Mouse (Mus musculus) layer of hippocampus, postnatal 25 days (tissue): ENCODE measurements around the gene F11. TPM values are rescaled to one million over a fixed set of nuclear protein-coding genes. Genes with fewer than 3 reads are reported as not detected.

Source experiments
- DNase-seq, 2 experiments: peaks; one replicate each; pipeline ENCODE4 v3.0.0; 2022; ENCODE audit warnings: mixed read lengths in 2 of 2, low spot score in 1 of 2; ENCODE audit errors: extremely low spot score in 1 of 2
- total RNA-seq, 2 experiments: library from RNA; stranded (reverse); gene quantifications; 2 replicates each; pipeline ENCODE4 v1.2.3; 2021

Gene F11
- total RNA-seq, 2 experiments from 2014 or later = not detected

DNA sequence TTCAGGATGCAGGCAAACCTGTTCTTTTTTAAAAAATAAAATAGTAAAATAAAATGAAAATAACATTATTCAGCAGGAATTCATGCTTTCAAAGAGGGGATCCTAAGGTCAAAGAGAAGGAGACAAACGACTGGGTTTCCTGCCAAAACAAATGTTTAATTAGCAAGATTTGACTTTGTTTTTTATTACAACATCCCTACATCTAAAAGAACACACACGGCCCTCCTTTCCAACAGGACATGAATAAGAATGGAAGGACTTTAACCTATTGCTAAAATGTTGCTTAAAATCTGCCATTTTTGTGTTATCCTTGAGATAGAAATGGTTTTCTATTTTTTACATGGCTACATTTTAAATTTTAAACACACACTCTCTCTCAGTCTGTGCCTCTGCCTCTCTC, 8.7 kb downstream of the F11 start:
- DNase-seq = no peak

GRCm38 (mm10) chr8:45246307-45246706, 15.5 kb downstream of the F11 start:
- DNase-seq = no peak

DNA sequence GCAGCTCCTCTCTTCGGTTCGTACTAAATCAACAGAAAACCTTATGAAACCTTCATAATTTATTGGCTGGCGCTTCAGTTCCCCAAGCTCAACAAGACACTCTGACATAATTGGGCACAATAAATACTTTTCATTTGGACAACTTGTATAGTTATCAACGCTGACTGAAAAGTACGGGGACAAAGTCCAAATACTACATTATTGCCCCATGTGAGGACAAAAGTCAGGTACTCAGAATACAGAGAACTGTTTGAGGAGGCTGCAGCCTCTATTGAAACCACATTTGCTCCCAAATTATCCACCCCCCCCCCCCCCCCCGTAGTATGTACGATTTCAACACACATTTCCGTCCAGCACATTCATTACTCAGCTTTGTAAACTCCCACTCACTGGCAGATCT, 22.5 kb downstream of the F11 start:
- DNase-seq = no peak

GRCm38 (mm10) chr8:45238282-45238681, 23.5 kb downstream of the F11 start:
- peak in 1 of 2 experiments; percentile 22 for DNase-seq

DNA sequence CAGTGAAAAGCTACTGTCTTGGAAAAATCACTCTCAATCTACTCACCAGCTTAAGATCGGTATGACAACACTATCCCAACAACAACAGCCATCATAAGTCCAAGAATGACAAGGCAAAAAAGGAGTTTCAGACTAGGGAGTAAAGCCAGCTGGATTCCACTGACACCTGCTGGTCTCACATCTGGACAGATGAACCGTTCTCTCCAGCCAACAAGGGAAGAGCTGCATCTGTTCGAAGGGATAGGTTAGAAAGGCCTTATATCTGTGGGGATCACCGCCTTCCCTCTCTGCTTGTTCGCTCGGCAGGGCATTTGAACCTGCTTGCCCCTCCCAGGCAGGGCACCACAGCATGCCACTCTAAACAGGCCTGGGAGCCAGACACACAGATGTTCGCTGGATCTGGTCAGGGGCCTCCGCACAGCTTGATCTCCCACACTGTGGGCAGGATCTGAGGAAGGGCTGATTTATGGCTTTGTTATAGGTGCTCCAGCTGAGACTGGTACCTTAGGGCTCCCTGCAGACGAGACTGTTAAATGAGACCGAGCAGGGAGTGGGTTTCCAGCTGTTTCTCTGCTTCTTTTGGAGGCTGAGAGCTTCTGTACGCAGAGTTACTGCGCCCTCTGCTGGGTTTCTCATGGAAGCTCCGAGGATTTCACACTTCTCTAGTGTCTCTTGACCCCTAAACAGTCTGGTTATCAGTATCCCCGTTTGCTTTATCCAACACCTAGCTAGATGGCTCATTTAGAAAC, 25.5 kb downstream of the F11 start:
- peak; percentile 40 to 64 for DNase-seq

GRCm38 (mm10) chr8:45235228-45235627, 26.6 kb downstream of the F11 start:
- no peak for DNase-seq

GRCm38 (mm10) chr8:45233256-45233655, 28.6 kb downstream of the F11 start:
- no peak for DNase-seq

DNA sequence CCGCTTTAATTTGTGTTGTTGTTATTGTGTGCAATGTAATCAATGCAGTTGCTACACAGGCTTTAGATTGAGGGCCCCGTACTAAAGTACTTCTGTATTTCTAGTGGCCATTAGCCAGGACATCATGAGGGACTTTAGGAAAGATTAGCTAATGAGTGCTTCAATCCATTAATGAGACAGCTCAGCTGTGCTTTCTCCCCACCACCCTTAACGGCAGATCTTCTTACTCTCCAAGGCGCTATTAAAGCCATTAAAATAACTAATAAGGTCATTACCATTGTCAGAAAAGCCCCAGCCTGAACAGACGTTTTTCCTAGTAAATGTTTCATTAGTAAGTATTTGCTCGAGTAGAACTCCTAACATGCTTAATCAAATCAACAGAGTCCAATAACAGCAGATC, 59.4 kb downstream of the F11 start:
- DNase-seq = no peak

- peak; percentile 27 to 65 for DNase-seq
Observed at GRCm38 (mm10) chr8:45201605-45202004, 60.2 kb downstream of the F11 start.

DNA sequence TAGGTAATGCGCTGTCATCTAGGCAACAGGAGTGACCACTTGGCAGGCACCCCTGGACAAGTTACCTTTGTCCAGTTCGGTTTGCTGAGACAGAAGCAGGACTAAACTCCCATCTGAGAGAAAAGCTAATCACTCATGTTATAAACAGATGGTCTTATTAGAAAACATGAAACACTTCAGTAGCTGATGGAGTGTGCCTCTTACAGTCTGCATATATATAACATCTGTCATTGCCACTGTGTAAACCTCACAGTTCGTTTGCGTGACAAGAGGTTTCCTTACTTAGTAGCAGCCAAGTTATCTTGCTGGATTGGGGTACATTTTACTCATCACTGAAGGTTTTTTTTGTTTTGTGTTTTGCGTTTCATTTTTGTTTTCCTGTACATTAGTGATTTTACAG, 64.5 kb downstream of the F11 start:
- DNase-seq = no peak

DNA sequence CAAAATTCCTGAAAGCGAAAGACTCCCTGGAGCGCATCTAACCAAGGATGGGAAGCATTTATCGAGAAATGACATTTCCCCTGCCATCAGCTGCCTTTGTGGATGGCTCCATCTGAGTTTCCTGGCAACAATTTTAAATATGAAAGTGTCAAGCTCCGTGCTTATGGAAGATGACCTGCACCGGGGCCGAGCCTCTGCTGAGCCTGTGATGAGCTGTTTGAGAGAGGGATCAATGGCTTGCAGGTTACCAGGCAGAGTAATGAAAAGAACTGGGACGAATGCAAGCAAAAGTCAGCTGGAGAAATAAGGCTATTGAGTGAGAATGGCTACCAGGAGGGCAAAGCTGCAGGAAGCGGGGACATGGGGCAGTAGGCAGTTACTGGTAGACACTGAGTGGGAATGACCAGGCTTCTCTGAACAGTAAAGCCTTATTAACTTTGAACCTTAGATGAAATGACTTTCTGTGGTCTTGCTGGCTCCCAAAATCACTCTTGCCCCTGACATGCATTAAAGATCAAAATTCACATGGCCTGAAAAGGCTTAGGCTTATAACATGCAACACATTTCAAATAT, 65.8 kb downstream of the F11 start:
- DNase-seq = no peak

Other genes with a start within 250 kb of the F11 start
- not detected for gene Mtnr1a, start 192.9 kb downstream of the F11 start, total RNA-seq
- under 1 TPM in 1 of 2 experiments, not detected in 1; 0.05 TPM for gene Klkb1, start 32.8 kb upstream of the F11 start, total RNA-seq
- not detected for gene Gm45753, start 46.4 kb upstream of the F11 start, total RNA-seq
- gene Cyp4v3, start 71.2 kb upstream of the F11 start, total RNA-seq = 1 to 10 TPM; 7.7 TPM
- gene Fam149a, start 120.3 kb upstream of the F11 start, total RNA-seq = 10 to 100 TPM; 12.8 to 13.6 TPM
- 10 to 100 TPM in 1 of 2 experiments, 1 to 10 TPM in 1; 9.8 to 12.5 TPM for gene Tlr3, start 149.0 kb upstream of the F11 start, total RNA-seq
- gene Sorbs2, start 245.8 kb upstream of the F11 start, total RNA-seq = 100 to 1,000 TPM; 150 to 200 TPM